Mouse (Mus musculus) spleen, adult 2 months (tissue): ENCODE results near the gene Rad54l2. TPM values are rescaled to one million over a fixed set of nuclear protein-coding genes. Genes with fewer than 3 reads are reported as not detected.

ENCODE experiments used
- DNase-seq, 2 experiments: peaks; one replicate each; pipeline versions ENCODE4 v3.0.0 to v3.0.0-alpha.2; 2012 to 2021; ENCODE audit warnings: low spot score in 2 of 2, low read depth in 1 of 2
- H3K27ac ChIP-seq: fragments of 200-500 bp; 2 replicates; pipeline ENCODE4 v1.5.1; 2012; ENCODE audit warnings: low read length, inconsistent platforms; ENCODE audit not compliant: insufficient read depth
- H3K27me3 ChIP-seq: fragments of 200-500 bp; 2 replicates; pipeline ENCODE4 v1.6.1; 2012; ENCODE audit warnings: mild to moderate bottlenecking, moderate library complexity, low read length, inconsistent platforms; ENCODE audit not compliant: control insufficient read depth, insufficient read depth
- H3K36me3 ChIP-seq: fragments of 200-500 bp; 2 replicates; pipeline ENCODE4 v1.6.1; 2012; ENCODE audit warnings: mild to moderate bottlenecking, low read length, inconsistent platforms; ENCODE audit not compliant: control insufficient read depth, insufficient read depth
- H3K4me1 ChIP-seq: fragments of 200-500 bp; 2 replicates; pipeline ENCODE4 v1.6.1; 2011; ENCODE audit warnings: inconsistent platforms; ENCODE audit not compliant: control insufficient read depth, insufficient read depth, insufficient read length
- H3K4me3 ChIP-seq: fragments of 200-500 bp; 2 replicates; pipeline ENCODE4 v1.5.1; 2011; ENCODE audit warnings: mild to moderate bottlenecking, inconsistent platforms; ENCODE audit not compliant: insufficient read depth, insufficient read length; ENCODE audit errors: extremely low read depth
- CTCF ChIP-seq: fragments of 200-500 bp; IDR thresholded peaks from 2 replicates; pipeline ENCODE4 v1.5.1; 2011; ENCODE audit warnings: mild to moderate bottlenecking, inconsistent platforms; ENCODE audit not compliant: insufficient read depth, insufficient read length, insufficient replicate concordance; ENCODE audit errors: extremely low read depth
- POLR2A ChIP-seq: fragments of 200-500 bp; IDR thresholded peaks from 2 replicates; pipeline ENCODE4 v1.6.1; 2011; ENCODE audit warnings: low read depth, low read length, inconsistent platforms
- WGBS: fragments of 180-500 bp; shearing (Covaris S2); methylation state at CpG from one replicate; pipeline ENCODE4 v1.1.7; 2018; 5-methylcytosine and 5-hydroxymethylcytosine counted together
- polyA plus RNA-seq: library from polyadenylated mRNA; depleted of rRNA; stranded (reverse); fragments of >200 nt; gene quantifications from 2 replicates; pipeline ENCODE4 v1.2.3, GENCODE M21; 2012; rRNA removed

The Rad54l2 gene
- polyA plus RNA-seq = 22.9 and 30.5 TPM in 2 replicates

- H3K4me1 ChIP-seq = peaks cover 4% of the 10 kb centered on the region
These were observed at the start of gene Rad54l2 for GRCm38 (mm10) chr9:106788812-106789321. Gene Rad54l2, minus strand, starts transcription at chr9:106789194.

GRCm38 (mm10) chr9:106822381-106823104 lies 33.5 kb upstream of the Rad54l2 start:
- Histone ChIP-seq H3K27me3 (no peaks in the 10 kb centered on the region), H3K4me3 (peak overlapping the region; percentile 87), H3K27ac (peak overlapping the region; percentile 87), H3K36me3 (no peaks in the 10 kb centered on the region), H3K4me1 (peaks cover 2% of the 10 kb centered on the region; the same call in 1 of the 2 replicates)
- peak; percentile 75 to 78 for DNase-seq
- TF ChIP-seq CTCF (no peak), POLR2A (no peak)
- 0% methylated on average over 31 of the region's 32 CpGs for WGBS

More at GRCm38 (mm10) chr9:106788812-106789321, at the start of gene Rad54l2:
- under 1% methylated on average over 49 of the region's 49 CpGs for WGBS
- H3K27ac ChIP-seq = peak within 1 kb of the TSS; percentile 62; the same call in 1 of the 2 replicates
- TF ChIP-seq CTCF (no peak), POLR2A (0 out of 2 replicates have a peak, but pooled peaks have one; percentile 27)
- no peaks in the 10 kb centered on the region for H3K36me3 ChIP-seq
- H3K4me3 ChIP-seq = peak within 1 kb of the TSS; percentile 97
- H3K27me3 ChIP-seq = no peaks in the 10 kb centered on the region
- DNase-seq = peak; percentile 52 to 70

- TF ChIP-seq POLR2A (no peak), CTCF (no peak)
- Histone ChIP-seq H3K4me1 (peaks cover 2% of the 10 kb centered on the region; the same call in 1 of the 2 replicates), H3K36me3 (no peaks in the 10 kb centered on the region), H3K27ac (peak within 1 kb of the TSS; percentile 87), H3K4me3 (peak within 1 kb of the TSS; percentile 87), H3K27me3 (no peaks in the 10 kb centered on the region)
- DNase-seq = peak; percentile 92 to 99
- WGBS = under 1% methylated on average over 62 of the region's 71 CpGs
These were observed 32.8 kb upstream of the Rad54l2 start, which contains the start of gene Dcaf1 for GRCm38 (mm10) chr9:106821618-106822380. Gene Dcaf1, plus strand, starts transcription at chr9:106821874.

GRCm38 (mm10) chr9:106821050-106821617 lies 32.1 kb upstream of the Rad54l2 start:
- Histone ChIP-seq H3K27ac (0 out of 2 replicates have a peak overlapping the region, but pooled peaks have one; percentile 19), H3K4me1 (peaks cover 2% of the 10 kb centered on the region; the same call in 1 of the 2 replicates), H3K4me3 (peak overlapping the region; percentile 62), H3K36me3 (no peaks in the 10 kb centered on the region), H3K27me3 (no peaks in the 10 kb centered on the region)
- 9% methylated on average over 15 of the region's 15 CpGs for whole genome bisulfite sequencing
- no peak for DNase-seq
- TF ChIP-seq CTCF (no peak), POLR2A (no peak)

GRCm38 (mm10) chr9:106819201-106819600 lies 30.2 kb upstream of the Rad54l2 start:
- TF ChIP-seq POLR2A (no peak), CTCF (peak; percentile 16; the same call in 1 of the 2 replicates)

GRCm38 (mm10) chr9:106818191-106818590 lies 29.2 kb upstream of the Rad54l2 start:
- DNase-seq = no peak
- peaks cover 2% of the 10 kb centered on the region; the same call in 1 of the 2 replicates for H3K4me1 ChIP-seq
- H3K4me3 ChIP-seq = no peak overlapping the region
- no peaks in the 10 kb centered on the region for H3K27me3 ChIP-seq
- H3K36me3 ChIP-seq = no peaks in the 10 kb centered on the region
- no peak for TF ChIP-seq CTCF
- no peak for TF ChIP-seq POLR2A
- 78% methylated on average over 6 of the region's 6 CpGs for WGBS
- no peak overlapping the region for H3K27ac ChIP-seq

More at GRCm38 (mm10) chr9:106819201-106819600, 30.2 kb upstream of the Rad54l2 start:
- Histone ChIP-seq H3K27ac (no peak overlapping the region), H3K36me3 (no peaks in the 10 kb centered on the region), H3K27me3 (no peaks in the 10 kb centered on the region), H3K4me3 (no peak overlapping the region), H3K4me1 (peaks cover 2% of the 10 kb centered on the region; the same call in 1 of the 2 replicates)
- DNase-seq = peak in 1 of 2 experiments; percentile 14
- WGBS = 95% methylated on average over 1 of the region's 1 CpGs
